Mouse (Mus musculus): ENCODE results near the gene Pitpnc1.

- TF ChIP-seq CTCF (IDR thresholded peaks at IDR 0.05; ENCODE audit: low read depth) (no peak), EP300 (IDR thresholded peaks at IDR 0.05; ENCODE audit: low read depth) (no peak)
Measured at GRCm38 (mm10) chr11:107331425-107331824, 139.1 kb downstream of the Pitpnc1 start.
